Mouse (Mus musculus): ENCODE results near the gene Gm4756.

- TF ChIP-seq CTCF (conservative IDR thresholded peaks at IDR 0.05 in 1 of 2, IDR thresholded peaks at IDR 0.05 in 1 of 2; ENCODE audit: low read depth in 2 of 2, low read length in 2 of 2) (no peak), USF1 (IDR thresholded peaks at IDR 0.05; ENCODE audit: low read depth, low read length) (no peak), TCF12 (IDR thresholded peaks at IDR 0.05; ENCODE audit: low read depth, low read length) (no peak), RCOR1 (conservative IDR thresholded peaks at IDR 0.05; ENCODE audit: low read depth, low read length) (no peak), POLR2A (IDR thresholded peaks at IDR 0.05; ENCODE audit: low read depth, low read length) (no peak)
These were observed 22.2 kb upstream of the Gm4756 start for GRCm38 (mm10) chr12:72671516-72672135.
